Comparison of ENCODE assay signal across 9 mouse cellular contexts in genomic region chr2:130575873-130576272, GRCm38 (mm10). TPM values are rescaled to one million over a fixed set of nuclear protein-coding genes. Genes with fewer than 3 reads are reported as not detected.
DNase-seq lines count a peak whose midpoint lies in the region; ATAC-seq and TF ChIP-seq lines count a peak whose summit lies in the region.
"Had no signal": no experiment of that assay in that cellular context is flagged by ENCODE, and none has a peak within 500 bp of the region (broad histone marks: within the 10 kb centered on the region; RNA-seq: fewer than 3 reads in every experiment).

Gene Oxt (plus strand): TSS chr2:130576173.

- H3K9ac ChIP-seq in heart, embryonic 11.5 days (ENCODE audit: low read depth, low read length), result peak within 1 kb of the TSS; percentile 49; the same call in 1 of the 2 replicates
- H3K9ac ChIP-seq in ES-E14 (ENCODE audit: insufficient read depth, low read depth, low read length, poor library complexity, severe bottlenecking), result peak within 1 kb of the TSS; percentile 19; the same call in 1 of the 2 replicates
- H3K9ac ChIP-seq in hindbrain, embryonic 13.5 days, result peak within 1 kb of the TSS; percentile 60; the same call in 1 of the 2 replicates

- 41% methylated on average over 9 of the region's 9 CpGs for WGBS in heart, embryonic 11.5 days (ENCODE audit: insufficient replicate concordance)
- 38% methylated on average over 9 of the region's 9 CpGs for WGBS in hindbrain, embryonic 13.5 days
- WGBS in midbrain, embryonic 10.5 days, result 42% methylated on average over 9 of the region's 9 CpGs

- H3K4me3 ChIP-seq in heart, embryonic 11.5 days (ENCODE audit: low read depth, low read length), result peak within 1 kb of the TSS; percentile 37
- peak within 1 kb of the TSS; percentile 50 to 56 for H3K4me3 ChIP-seq in ES-E14 (ENCODE audit: insufficient read depth in 1 of 2, low read depth in 1 of 2, low read length in 2 of 2, poor library complexity in 1 of 2, severe bottlenecking in 1 of 2)
- peak within 1 kb of the TSS; percentile 35 for H3K4me3 ChIP-seq in hindbrain, embryonic 13.5 days
- peak within 1 kb of the TSS; percentile 44 for H3K4me3 ChIP-seq in midbrain, embryonic 10.5 days

- in situ Hi-C loops in ES-E14 (cut with MboI; ENCODE audit: low sequenced_read_pairs in 2 of 2, unreplicated experiment in 2 of 2), result no loop called here

- H3K4me1 ChIP-seq in heart, embryonic 11.5 days (ENCODE audit: control insufficient read depth, insufficient read depth, low read length), result peaks cover 2% of the 10 kb centered on the region; the same call in 1 of the 2 replicates
- H3K4me1 ChIP-seq in ES-E14 (ENCODE audit: control insufficient read depth in 2 of 2, insufficient read depth in 2 of 2, low read length in 2 of 2, poor library complexity in 1 of 2), result peaks cover 0 to 10% of the 10 kb centered on the region in 2 experiments; a peak in 2 of 4 replicates
- H3K4me1 ChIP-seq in hindbrain, embryonic 13.5 days (replicated peaks), result peaks cover 27% of the 10 kb centered on the region
- H3K4me1 ChIP-seq in midbrain, embryonic 10.5 days, result peaks cover 31% of the 10 kb centered on the region

- no peaks in the 10 kb centered on the region for H3K36me3 ChIP-seq in heart, embryonic 11.5 days (ENCODE audit: control insufficient read depth, insufficient read depth, low read length)
- H3K36me3 ChIP-seq in ES-E14 (ENCODE audit: control insufficient read depth, insufficient read depth, low read length, poor library complexity, severe bottlenecking), result no peaks in the 10 kb centered on the region
- H3K36me3 ChIP-seq in hindbrain, embryonic 13.5 days, result no peaks in the 10 kb centered on the region
- no peaks in the 10 kb centered on the region for H3K36me3 ChIP-seq in midbrain, embryonic 10.5 days

- H3K27me3 ChIP-seq in heart, embryonic 11.5 days (ENCODE audit: control insufficient read depth, insufficient read depth, low read length), result peaks cover 71% of the 10 kb centered on the region
- H3K27me3 ChIP-seq in hindbrain, embryonic 13.5 days, result peaks cover 74% of the 10 kb centered on the region
- H3K27me3 ChIP-seq in midbrain, embryonic 10.5 days (ENCODE audit: low read depth, poor library complexity, severe bottlenecking), result peaks cover 78% of the 10 kb centered on the region

- no peak within 1 kb of the TSS for H3K27ac ChIP-seq in heart, embryonic 11.5 days (ENCODE audit: low read depth, low read length)
- H3K27ac ChIP-seq in ES-E14 (ENCODE audit: insufficient read depth, low read depth, low read length, poor library complexity, severe bottlenecking), result no peak within 1 kb of the TSS
- no peak within 1 kb of the TSS for H3K27ac ChIP-seq in hindbrain, embryonic 13.5 days
- H3K27ac ChIP-seq in midbrain, embryonic 10.5 days (replicated peaks), result 0 out of 2 replicates have a peak within 1 kb of the TSS, but pooled peaks have one; percentile 9

- H3K9me3 ChIP-seq in heart, embryonic 11.5 days (replicated peaks; ENCODE audit: control insufficient read depth, low read length), result no peaks in the 10 kb centered on the region
- no peaks in the 10 kb centered on the region for H3K9me3 ChIP-seq in ES-E14 (ENCODE audit: control insufficient read depth, insufficient read depth, low read depth, low read length)
- H3K9me3 ChIP-seq in hindbrain, embryonic 13.5 days, result no peaks in the 10 kb centered on the region
- no peaks in the 10 kb centered on the region for H3K9me3 ChIP-seq in midbrain, embryonic 10.5 days (replicated peaks)

- DNase-seq in heart, adult 11 months, result no peak
- DNase-seq in ES-E14 (ENCODE audit: low read depth, low spot score), result no peak
- no peak for DNase-seq in midbrain, embryonic 10.5 days (ENCODE audit: low spot score)
- no peak for DNase-seq in frontal cortex, postnatal 10 days (ENCODE audit: low spot score in 2 of 2)
- no peak for DNase-seq in layer of hippocampus, postnatal 25 days (ENCODE audit: extremely low spot score in 1 of 2, low spot score in 1 of 2)
- DNase-seq in cerebellum, adult 18-20 months, result no peak

- ATAC-seq in heart, embryonic 11.5 days (replicated peaks; ENCODE audit: insufficient number of reproducible peaks, low FRiP score, low TSS enrichment), result no peak
- no peak for ATAC-seq in hindbrain, embryonic 13.5 days (ENCODE audit: low FRiP score)

- H3K4me2 ChIP-seq in heart, embryonic 11.5 days, result peak within 1 kb of the TSS; percentile 70
- H3K4me2 ChIP-seq in hindbrain, embryonic 13.5 days, result peak within 1 kb of the TSS; percentile 52

TF ChIP-seq in ES-E14, 5 proteins besides CTCF, POLR2A, EP300 and RAD21:
- TF ChIP-seq CHD2 (IDR thresholded peaks at IDR 0.05; ENCODE audit: low read depth, low read length) (no peak), MAFK (IDR thresholded peaks at IDR 0.05; ENCODE audit: insufficient read depth, low read depth, low read length) (no peak), ZC3H11A (IDR thresholded peaks at IDR 0.05; ENCODE audit: borderline replicate concordance, low read depth, low read length) (no peak), ZNF384 (IDR thresholded peaks at IDR 0.05; ENCODE audit: low read depth, low read length) (no peak), HCFC1 (IDR thresholded peaks at IDR 0.05; ENCODE audit: borderline replicate concordance, insufficient read depth, low read length) (no peak)

RNA-seq across cellular contexts. Expression of gene Oxt, which starts in this region (rescaled TPM):
- polyA plus RNA-seq in heart, embryonic 11.5 days (2014; fragmentation: Nextera tagmentation; extraction: Ambion mirVana), result not detected in 2 replicates
- 0.45 TPM in 1 of 2 replicates, not detected in the other for total RNA-seq in ES-E14 (2012; rRNA removed)
- not detected in 2 replicates for polyA plus RNA-seq in hindbrain, embryonic 13.5 days (2015; fragmentation: Nextera tagmentation; extraction: Ambion mirVana)
- not detected in 2 replicates for polyA plus RNA-seq in midbrain, embryonic 10.5 days (2016; fragmentation: Nextera tagmentation; extraction: Ambion mirVana)
- total RNA-seq in layer of hippocampus, postnatal 25 days (2021), result not detected
- polyA plus RNA-seq: C2C12 had no signal
